Mouse (Mus musculus) embryonic facial prominence, embryonic 13.5 days (tissue): ENCODE data around the gene Rapgef2. TPM values are rescaled to one million over a fixed set of nuclear protein-coding genes. Genes with fewer than 3 reads are reported as not detected.
"Not testable (repeated sequence)": the region's sequence is repeated elsewhere in the genome, so short reads cannot be mapped to it uniquely, and the experiment has no call there.

Experiments used
- ATAC-seq: fragments of 200-750 bp; cut with Nextera tagmentation; 2 replicates; pipeline ENCODE4 v1.8.0; 2017; ENCODE audit warnings: low read depth; ENCODE audit not compliant: insufficient number of reproducible peaks, insufficient read depth, low FRiP score, low TSS enrichment
- H3K27ac ChIP-seq: fragments of 300-500 bp; sonication (generic); 2 replicates; pipeline ENCODE4 v1.5.1; 2015; ENCODE audit warnings: moderate library complexity, mild to moderate bottlenecking, inconsistent platforms
- H3K27me3 ChIP-seq: fragments of 300-500 bp; sonication (generic); 2 replicates; pipeline ENCODE4 v1.6.1; 2015; ENCODE audit warnings: mild to moderate bottlenecking, inconsistent platforms
- H3K36me3 ChIP-seq: fragments of 300-500 bp; sonication (generic); 2 replicates; pipeline ENCODE4 v1.6.1; 2015; ENCODE audit warnings: mild to moderate bottlenecking, inconsistent platforms
- H3K4me1 ChIP-seq: fragments of 300-500 bp; sonication (generic); 2 replicates; pipeline ENCODE4 v1.6.1; 2015; ENCODE audit warnings: inconsistent platforms
- H3K4me2 ChIP-seq: fragments of 300-500 bp; sonication (generic); 2 replicates; pipeline ENCODE4 v1.6.1; 2015; ENCODE audit warnings: moderate library complexity, mild to moderate bottlenecking, inconsistent platforms
- H3K4me3 ChIP-seq: fragments of 300-500 bp; sonication (generic); 2 replicates; pipeline ENCODE4 v1.5.1; 2015; ENCODE audit warnings: mild to moderate bottlenecking, inconsistent platforms
- H3K9ac ChIP-seq: fragments of 300-500 bp; sonication (generic); 2 replicates; pipeline ENCODE4 v1.6.1; 2015; ENCODE audit warnings: mild to moderate bottlenecking, inconsistent platforms
- H3K9me3 ChIP-seq: fragments of 300-500 bp; sonication (generic); 2 replicates; pipeline ENCODE4 v1.6.1; 2016; ENCODE audit warnings: inconsistent platforms
- WGBS: fragments of 180-500 bp; shearing (Covaris S2); methylation state at CpG from one replicate; pipeline ENCODE4 v1.1.7; 2015; ENCODE audit warnings: mixed read lengths; 5-methylcytosine and 5-hydroxymethylcytosine counted together
- polyA plus RNA-seq: library from polyadenylated mRNA; unstranded; fragments of >200 nt; fragmentation: Nextera tagmentation; extraction: Ambion mirVana; gene quantifications from 2 replicates; pipeline ENCODE4 v1.2.1, GENCODE M21; 2015

Gene Rapgef2
- polyA plus RNA-seq, 1 experiment from 2014 or later = 8.9 TPM

DNA sequence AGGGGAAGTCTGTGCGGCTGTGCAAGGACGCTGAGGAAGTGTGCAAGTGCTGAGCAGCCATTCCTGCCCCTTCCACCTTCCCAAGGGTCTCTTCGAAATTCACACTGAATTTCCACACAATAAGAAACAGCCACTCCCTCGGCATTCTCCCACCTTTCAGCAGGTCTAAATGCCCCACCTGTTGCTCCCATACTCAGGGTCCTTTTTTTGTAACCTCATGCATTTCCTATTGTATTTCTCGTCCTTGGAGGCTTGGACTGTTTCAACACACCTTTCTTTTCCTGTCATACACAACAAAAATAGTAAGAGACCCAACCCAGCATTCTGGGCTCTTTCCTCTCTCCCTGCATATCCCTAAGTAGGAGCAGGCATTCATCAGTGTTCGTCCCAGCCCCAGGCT, 56.8 kb downstream of the Rapgef2 start:
- no peak overlapping the region for H3K27ac ChIP-seq
- no peak for ATAC-seq
- 65% methylated on average over 6 of the region's 6 CpGs for WGBS
- H3K4me1 ChIP-seq = peaks cover 25% of the 10 kb centered on the region
- H3K27me3 ChIP-seq = no peaks in the 10 kb centered on the region
- no peaks in the 10 kb centered on the region for H3K36me3 ChIP-seq
- H3K4me3 ChIP-seq = no peak overlapping the region
- H3K9me3 ChIP-seq = no peaks in the 10 kb centered on the region
- no peak overlapping the region for H3K4me2 ChIP-seq
- H3K9ac ChIP-seq = no peak overlapping the region

DNA sequence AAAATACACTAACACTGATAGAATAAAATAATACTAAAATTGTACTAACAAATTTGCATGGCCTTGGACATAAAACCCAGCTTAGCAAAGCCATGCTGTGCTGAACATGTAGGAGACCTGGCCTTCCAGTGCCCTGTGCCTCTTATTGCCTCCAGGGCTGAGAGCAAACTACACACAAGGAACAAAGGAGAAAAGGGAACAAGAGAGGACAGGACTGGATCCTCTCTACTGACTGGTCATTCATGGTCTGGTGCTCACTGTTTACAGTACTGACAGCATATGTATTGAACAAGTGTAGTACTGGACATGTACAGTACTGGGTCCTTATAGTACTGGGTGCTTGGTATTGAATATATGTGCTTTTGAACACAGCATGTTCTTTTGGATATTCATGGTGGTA, 58.0 kb downstream of the Rapgef2 start:
- Histone ChIP-seq H3K4me3 (no peak overlapping the region), H3K4me1 (peaks cover 23% of the 10 kb centered on the region), H3K36me3 (no peaks in the 10 kb centered on the region), H3K27me3 (no peaks in the 10 kb centered on the region), H3K27ac (no peak overlapping the region), H3K4me2 (no peak overlapping the region), H3K9ac (no peak overlapping the region), H3K9me3 (no peaks in the 10 kb centered on the region)
- ATAC-seq = no peak

DNA sequence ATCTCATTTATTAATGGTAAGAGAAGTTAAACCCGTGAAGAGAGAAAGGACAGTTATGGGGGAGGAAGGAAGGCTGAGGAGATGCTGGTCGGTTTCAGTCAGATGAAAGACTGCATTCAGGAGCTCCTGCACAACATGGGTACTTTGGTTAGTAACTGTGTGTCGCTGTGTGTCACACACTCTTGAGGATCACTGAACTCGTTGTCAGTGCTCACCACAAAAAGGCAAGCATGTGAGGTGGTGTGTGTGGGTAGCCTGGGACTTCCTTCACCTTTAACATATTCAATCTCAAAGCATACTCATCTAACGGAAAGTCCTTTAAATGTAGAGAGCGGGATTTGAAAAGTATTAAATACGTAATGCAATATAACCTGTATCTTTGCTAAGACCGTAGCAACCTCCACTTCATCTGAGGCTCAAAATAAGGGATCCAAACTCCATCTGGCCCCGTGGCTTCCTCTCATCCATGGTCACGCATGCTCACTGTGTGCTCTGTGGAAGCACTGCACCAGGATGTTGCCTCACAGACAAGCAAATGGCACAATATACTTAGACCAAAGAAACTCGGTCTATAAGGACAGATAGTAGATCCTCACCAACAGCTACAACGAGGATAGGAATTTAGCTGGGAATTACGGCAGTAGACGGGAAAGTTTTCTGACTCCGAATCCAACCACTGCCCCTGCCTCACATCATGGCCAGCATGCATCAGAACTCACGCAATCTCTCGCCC, 58.8 kb downstream of the Rapgef2 start:
- H3K9me3 ChIP-seq = no peaks in the 10 kb centered on the region
- H3K9ac ChIP-seq = no peak overlapping the region
- H3K4me3 ChIP-seq = no peak overlapping the region
- H3K27me3 ChIP-seq = no peaks in the 10 kb centered on the region
- 81% methylated on average over 17 of the region's 17 CpGs for WGBS
- H3K4me2 ChIP-seq = no peak overlapping the region
- no peak overlapping the region for H3K27ac ChIP-seq
- peaks cover 26% of the 10 kb centered on the region for H3K4me1 ChIP-seq
- no peak for ATAC-seq
- no peaks in the 10 kb centered on the region for H3K36me3 ChIP-seq

DNA sequence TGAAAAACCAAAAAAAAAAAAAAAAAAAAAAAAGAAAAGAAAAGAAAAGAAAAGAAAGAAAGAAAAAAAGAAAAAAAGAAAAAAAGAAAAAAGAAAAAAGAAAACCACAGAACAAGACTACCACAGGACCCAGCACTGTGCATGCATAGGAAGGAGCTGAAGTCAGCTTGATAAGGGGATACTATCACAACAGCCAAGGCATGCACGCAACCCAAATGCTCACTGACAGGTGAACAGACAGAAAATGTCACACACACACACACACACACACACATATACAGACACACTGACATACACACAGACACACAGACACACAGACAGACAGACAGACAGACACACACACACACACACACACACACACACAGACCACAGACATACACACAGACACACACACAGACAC, 59.5 kb downstream of the Rapgef2 start:
- not testable (repeated sequence) for H3K4me3 ChIP-seq, H3K9ac ChIP-seq, H3K27me3 ChIP-seq, H3K36me3 ChIP-seq, H3K4me2 ChIP-seq, H3K27ac ChIP-seq, ATAC-seq, H3K9me3 ChIP-seq
- 96% methylated on average over 1 of the region's 1 CpGs for WGBS
- peaks cover 33% of the 10 kb centered on the region for H3K4me1 ChIP-seq

DNA sequence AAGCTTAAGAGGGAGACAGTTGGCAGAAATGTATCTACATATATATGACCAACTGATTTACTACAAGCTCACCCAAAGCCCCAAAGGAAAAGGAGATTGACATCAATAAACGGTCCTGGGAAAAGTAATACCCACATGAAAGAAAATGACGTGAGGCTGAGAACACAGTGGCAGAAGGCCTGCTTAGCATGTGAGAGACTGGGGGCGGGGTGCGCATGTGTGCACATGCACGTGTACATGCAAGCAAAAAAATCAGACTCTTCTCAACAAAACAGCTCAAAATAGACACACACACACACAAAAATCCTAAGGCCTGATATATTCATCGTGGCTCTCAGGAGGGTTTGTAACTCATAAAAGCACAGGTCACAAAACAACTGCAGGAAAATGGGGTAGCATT, 60.4 kb downstream of the Rapgef2 start:
- WGBS = 60% methylated on average over 6 of the region's 6 CpGs
- no peaks in the 10 kb centered on the region for H3K9me3 ChIP-seq
- no peak for ATAC-seq
- H3K27me3 ChIP-seq = no peaks in the 10 kb centered on the region
- H3K4me2 ChIP-seq = no peak overlapping the region
- H3K36me3 ChIP-seq = no peaks in the 10 kb centered on the region
- H3K4me1 ChIP-seq = peaks cover 41% of the 10 kb centered on the region
- no peak overlapping the region for H3K9ac ChIP-seq
- no peak overlapping the region for H3K4me3 ChIP-seq
- H3K27ac ChIP-seq = no peak overlapping the region

DNA sequence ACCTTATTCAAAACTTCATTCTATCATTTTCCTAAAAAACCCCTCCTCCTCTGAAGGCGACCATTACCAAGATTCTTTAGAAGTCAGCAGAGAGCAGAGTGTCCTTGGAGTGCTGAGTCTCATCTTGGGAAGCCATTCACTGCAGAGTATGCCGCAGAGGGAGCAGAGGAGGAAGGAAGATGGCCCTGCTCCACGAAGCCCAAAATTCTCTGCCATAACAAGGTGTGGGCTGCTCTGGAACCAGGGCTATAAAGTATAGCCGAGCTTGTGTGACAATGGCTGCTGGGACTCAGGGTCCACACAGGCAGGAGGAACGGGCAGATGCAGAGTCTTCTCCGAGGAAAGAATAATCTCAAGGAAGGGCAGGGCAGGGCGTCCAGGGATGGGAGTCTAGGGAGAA, 62.0 kb downstream of the Rapgef2 start:
- H3K4me1 ChIP-seq = peaks cover 37% of the 10 kb centered on the region
- ATAC-seq = no peak
- H3K36me3 ChIP-seq = no peaks in the 10 kb centered on the region
- H3K27ac ChIP-seq = no peak overlapping the region
- WGBS = 79% methylated on average over 7 of the region's 7 CpGs
- no peak overlapping the region for H3K4me3 ChIP-seq
- no peak overlapping the region for H3K9ac ChIP-seq
- H3K27me3 ChIP-seq = no peaks in the 10 kb centered on the region
- H3K9me3 ChIP-seq = no peaks in the 10 kb centered on the region
- no peak overlapping the region for H3K4me2 ChIP-seq

DNA sequence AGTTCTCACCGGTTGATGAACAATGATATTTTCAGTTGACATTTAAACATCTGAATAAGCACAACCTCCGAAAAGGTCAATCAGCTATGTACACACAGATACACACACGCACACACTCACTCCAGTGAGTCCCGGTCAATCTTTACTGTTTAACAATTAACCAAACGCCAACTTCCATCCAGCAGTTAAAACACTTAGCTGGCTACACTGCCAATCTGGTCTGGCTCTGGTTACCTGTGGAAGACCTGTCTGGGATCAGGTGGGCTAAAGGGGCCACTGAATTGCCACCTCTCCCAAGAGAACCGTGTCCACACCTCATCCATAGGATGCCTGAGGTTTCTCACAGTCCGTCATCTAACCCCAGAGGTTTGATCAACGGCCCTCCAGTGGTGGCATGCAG, 63.0 kb downstream of the Rapgef2 start:
- no peaks in the 10 kb centered on the region for H3K27me3 ChIP-seq
- 67% methylated on average over 8 of the region's 8 CpGs for WGBS
- H3K4me2 ChIP-seq = no peak overlapping the region
- no peak overlapping the region for H3K27ac ChIP-seq
- no peak for ATAC-seq
- no peaks in the 10 kb centered on the region for H3K9me3 ChIP-seq
- H3K36me3 ChIP-seq = no peaks in the 10 kb centered on the region
- peaks cover 38% of the 10 kb centered on the region for H3K4me1 ChIP-seq
- H3K9ac ChIP-seq = no peak overlapping the region
- H3K4me3 ChIP-seq = no peak overlapping the region

DNA sequence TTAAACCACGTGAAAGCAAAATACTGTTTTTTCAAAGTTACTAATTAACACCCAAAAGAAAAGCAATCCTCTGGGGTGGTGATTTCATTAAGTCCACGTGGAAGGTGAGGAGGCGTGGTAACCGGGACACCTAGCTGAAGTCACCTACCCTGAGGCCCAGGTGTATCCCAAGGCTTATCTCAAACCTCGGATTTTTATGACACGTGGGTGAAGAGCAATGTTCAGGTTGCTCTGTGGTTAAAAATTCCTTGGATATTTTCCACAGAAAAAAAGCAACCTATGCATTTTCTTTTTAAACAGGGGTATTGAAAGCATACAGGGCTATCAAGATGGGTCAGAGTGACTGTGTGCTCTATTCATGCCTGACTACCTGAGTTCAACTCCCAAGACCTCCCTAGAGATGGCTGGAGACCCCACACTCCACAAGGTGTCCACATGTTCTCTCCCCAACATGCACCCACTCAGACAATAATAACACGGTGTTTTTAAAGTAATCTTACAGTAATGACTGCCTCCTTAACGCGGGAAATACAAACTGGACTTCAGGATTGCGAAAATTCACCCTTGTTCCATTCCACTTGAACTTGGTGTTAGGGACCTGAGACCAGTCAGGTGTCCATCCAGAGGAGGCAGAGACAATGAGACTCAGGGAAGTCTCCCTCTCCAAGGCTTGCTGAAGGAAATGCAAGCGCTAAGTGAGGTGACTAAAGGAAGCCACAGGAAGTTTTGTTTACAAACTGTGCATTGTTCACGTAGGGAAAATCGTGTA, 63.9 kb downstream of the Rapgef2 start:
- Histone ChIP-seq H3K4me3 (no peak overlapping the region), H3K27ac (no peak overlapping the region), H3K36me3 (no peaks in the 10 kb centered on the region), H3K9ac (no peak overlapping the region), H3K27me3 (no peaks in the 10 kb centered on the region), H3K4me1 (peaks cover 32% of the 10 kb centered on the region), H3K4me2 (no peak overlapping the region), H3K9me3 (no peaks in the 10 kb centered on the region)
- WGBS = 53% methylated on average over 13 of the region's 13 CpGs
- no peak for ATAC-seq

DNA sequence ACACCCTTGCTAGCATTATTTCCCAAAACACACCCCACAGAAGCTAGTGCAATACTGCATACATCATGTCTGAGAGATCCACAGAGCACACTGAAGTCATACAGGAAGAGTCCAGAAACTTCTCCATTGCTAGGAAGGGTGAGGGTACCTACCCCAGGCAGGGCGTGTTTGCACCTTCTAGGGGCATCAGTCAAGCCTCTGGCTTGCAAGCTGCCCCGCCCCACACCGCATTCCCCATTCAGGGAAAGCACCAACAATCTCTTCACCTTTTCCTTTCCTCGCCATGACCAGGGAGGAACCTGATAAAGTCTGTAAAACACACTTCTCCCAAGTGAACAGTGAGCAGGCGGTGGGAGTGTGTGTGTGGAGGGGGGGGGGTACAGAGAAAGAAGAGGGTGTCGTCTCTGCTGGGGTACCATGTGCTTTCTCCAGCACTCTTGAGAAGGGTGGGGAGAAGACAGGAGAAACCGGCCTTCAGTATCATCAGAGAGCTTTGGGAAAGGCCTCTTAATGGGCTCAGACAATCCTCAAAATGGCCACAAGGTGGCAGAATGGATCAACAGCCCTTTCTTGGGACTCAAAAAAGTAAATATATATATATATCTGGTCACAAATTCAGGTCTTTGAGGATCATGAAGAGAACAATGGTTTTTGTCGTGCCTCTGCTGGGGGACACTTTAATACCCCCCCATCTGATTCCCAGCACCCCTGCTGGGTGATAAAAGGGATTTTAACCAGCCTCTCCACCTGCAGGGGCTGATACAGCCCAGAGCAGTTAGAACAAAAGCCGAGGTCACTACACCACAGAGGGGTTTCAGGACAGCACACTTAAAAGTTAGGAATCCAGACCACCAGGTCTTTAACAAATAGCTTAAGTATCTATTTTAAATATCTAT, 64.8 kb downstream of the Rapgef2 start:
- Histone ChIP-seq H3K4me1 (peaks cover 32% of the 10 kb centered on the region), H3K27me3 (no peaks in the 10 kb centered on the region), H3K27ac (no peak overlapping the region), H3K9ac (no peak overlapping the region), H3K4me3 (no peak overlapping the region), H3K9me3 (no peaks in the 10 kb centered on the region), H3K4me2 (no peak overlapping the region), H3K36me3 (no peaks in the 10 kb centered on the region)
- ATAC-seq = 0 out of 2 replicates have a peak, but pooled peaks have one; percentile 41
- 41% methylated on average over 9 of the region's 9 CpGs for WGBS

DNA sequence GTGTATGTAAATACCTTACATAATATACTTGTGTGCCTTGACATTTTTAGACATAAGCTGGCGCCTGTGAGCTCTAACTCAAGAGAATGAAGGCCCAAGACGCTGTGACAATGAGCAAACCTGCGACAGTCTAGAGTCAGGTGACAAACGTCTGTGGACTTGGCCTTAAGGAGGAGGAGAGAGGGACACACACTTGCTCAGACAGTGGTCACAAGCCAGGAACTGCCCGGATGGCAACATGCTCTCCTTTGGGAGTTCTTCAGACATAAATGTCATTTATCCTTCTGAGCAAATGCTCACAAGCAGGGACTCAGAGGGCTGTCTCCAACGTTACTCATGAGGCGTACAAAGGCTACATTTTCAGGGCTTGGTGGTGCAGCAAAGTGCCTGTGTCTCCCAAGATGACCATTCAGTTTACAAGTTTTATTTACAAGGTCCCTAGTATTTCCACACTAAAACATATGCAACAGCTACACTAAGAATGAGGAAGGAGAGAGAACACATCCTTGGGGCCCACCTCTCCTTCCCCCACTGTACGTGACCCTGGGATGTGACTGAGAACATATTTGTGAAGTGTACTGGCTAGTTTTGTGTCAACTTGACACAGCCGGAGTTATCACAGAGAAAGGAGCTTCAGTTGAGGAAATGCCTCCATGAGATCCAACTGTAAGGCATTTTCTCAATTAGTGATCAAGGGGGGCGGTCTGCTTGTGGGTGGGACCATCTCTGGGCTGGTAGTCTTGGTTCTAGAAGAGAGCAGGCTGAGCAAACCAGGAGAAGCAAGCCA, 67.0 kb downstream of the Rapgef2 start:
- no peaks in the 10 kb centered on the region for H3K9me3 ChIP-seq
- no peak overlapping the region for H3K4me3 ChIP-seq
- no peak overlapping the region for H3K9ac ChIP-seq
- no peaks in the 10 kb centered on the region for H3K27me3 ChIP-seq
- H3K4me2 ChIP-seq = no peak overlapping the region
- peaks cover 32% of the 10 kb centered on the region for H3K4me1 ChIP-seq
- no peak for ATAC-seq
- H3K27ac ChIP-seq = no peak overlapping the region
- H3K36me3 ChIP-seq = no peaks in the 10 kb centered on the region
- WGBS = 56% methylated on average over 10 of the region's 10 CpGs

DNA sequence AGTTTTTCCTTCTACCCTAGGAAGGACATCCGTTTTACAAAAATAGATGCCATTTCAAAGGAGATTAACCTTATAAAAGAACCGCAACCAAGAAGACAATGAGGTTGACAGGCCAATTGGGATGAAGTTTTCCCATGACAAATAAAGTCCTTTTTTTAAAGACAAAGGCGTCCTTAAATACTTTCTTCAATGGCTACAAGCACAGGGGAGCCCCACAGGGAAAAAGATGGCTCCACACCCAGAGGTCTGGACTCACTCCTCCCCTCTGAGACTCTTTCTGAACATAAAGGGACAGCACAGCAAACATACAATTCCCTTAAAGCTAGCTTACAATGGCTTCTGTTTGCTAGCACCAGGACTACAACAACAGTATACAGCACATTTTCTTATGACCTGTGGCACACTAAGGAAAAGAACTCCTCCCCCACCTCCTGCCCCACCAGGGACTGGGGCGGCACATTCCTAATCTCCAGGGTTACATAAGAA, 67.7 kb downstream of the Rapgef2 start:
- Histone ChIP-seq H3K9me3 (no peaks in the 10 kb centered on the region), H3K4me3 (no peak overlapping the region), H3K36me3 (no peaks in the 10 kb centered on the region), H3K4me2 (no peak overlapping the region), H3K27ac (no peak overlapping the region), H3K9ac (no peak overlapping the region), H3K27me3 (no peaks in the 10 kb centered on the region), H3K4me1 (peaks cover 29% of the 10 kb centered on the region)
- WGBS = 27% methylated on average over 4 of the region's 4 CpGs
- no peak for ATAC-seq
